Mouse (Mus musculus): Measurements from ENCODE around the gene Gm8677. TPM values are rescaled to one million over a fixed set of nuclear protein-coding genes. Genes with fewer than 3 reads are reported as not detected.

Gene Gm8677
- polyA plus RNA-seq (2021; fragmentation: Nextera tagmentation) = not detected in 2 replicates
- long read RNA-seq, experiment 1 = 0 reads
- long read RNA-seq, experiment 2 = 0 reads

GRCm38 (mm10) chr7:22534787-22535186 lies at the start of gene Gm8677:
TSS of gene Gm8677 (minus strand) at chr7:22534887.

GRCm38 (mm10) chr7:22565243-22565642 lies 30.6 kb upstream of the Gm8677 start, which contains the start of gene Gm4201:
TSS of gene Gm4201 (minus strand) at chr7:22565343.

GRCm38 (mm10) chr7:22522667-22523066 lies 12.0 kb downstream of the Gm8677 start, which contains the start of gene Vmn1r152:
TSS of gene Vmn1r152 (plus strand) at chr7:22522967.

GRCm38 (mm10) chr7:22499578-22499977 lies 35.1 kb downstream of the Gm8677 start, which contains the start of gene Vmn1r151:
TSS of gene Vmn1r151 (minus strand) at chr7:22499678.

Other genes starting within 250 kb of the Gm8677 start
- not detected in 2 replicates for gene Gm4187, start 205.2 kb downstream of the Gm8677 start, polyA plus RNA-seq (2021; fragmentation: Nextera tagmentation)
- not detected in 2 replicates for gene Gm8660, start 163.8 kb downstream of the Gm8677 start, polyA plus RNA-seq (2021; fragmentation: Nextera tagmentation)
- gene Vmn1r148, start 121.3 kb downstream of the Gm8677 start, polyA plus RNA-seq (2021; fragmentation: Nextera tagmentation) = not detected in 2 replicates
- not detected in 2 replicates for gene Vmn1r149, start 96.7 kb downstream of the Gm8677 start, polyA plus RNA-seq (2021; fragmentation: Nextera tagmentation)
- gene Gm10665, start 70.8 kb downstream of the Gm8677 start, polyA plus RNA-seq (2021; fragmentation: Nextera tagmentation) = not detected in 2 replicates
- gene Vmn1r151, start 35.2 kb downstream of the Gm8677 start, polyA plus RNA-seq (2021; fragmentation: Nextera tagmentation) = not detected in 2 replicates
- not detected in 2 replicates for gene Vmn1r152, start 11.9 kb downstream of the Gm8677 start, polyA plus RNA-seq (2021; fragmentation: Nextera tagmentation)
- gene Gm4201, start 30.5 kb upstream of the Gm8677 start, polyA plus RNA-seq (2021; fragmentation: Nextera tagmentation) = not detected in 2 replicates
- not detected in 2 replicates for gene Gm4565, start 53.2 kb upstream of the Gm8677 start, polyA plus RNA-seq (2021; fragmentation: Nextera tagmentation)
- gene Vmn1r155, start 123.1 kb upstream of the Gm8677 start, polyA plus RNA-seq (2021; fragmentation: Nextera tagmentation) = not detected in 2 replicates
- not detected in 2 replicates for gene Gm8693, start 157.4 kb upstream of the Gm8677 start, polyA plus RNA-seq (2021; fragmentation: Nextera tagmentation)
- not detected in 2 replicates for gene Gm4567, start 184.8 kb upstream of the Gm8677 start, polyA plus RNA-seq (2021; fragmentation: Nextera tagmentation)
- not detected in 2 replicates for gene Vmn1r157, start 226.8 kb upstream of the Gm8677 start, polyA plus RNA-seq (2021; fragmentation: Nextera tagmentation)

All from layer of hippocampus, adult 6 months (tissue).